Mouse (Mus musculus): Measurements from ENCODE around the gene Tbcel. TPM values are rescaled to one million over a fixed set of nuclear protein-coding genes. Genes with fewer than 3 reads are reported as not detected.

Gene Tbcel
- polyA plus RNA-seq, 1 experiment from 2014 or later: 4.5 TPM

DNA sequence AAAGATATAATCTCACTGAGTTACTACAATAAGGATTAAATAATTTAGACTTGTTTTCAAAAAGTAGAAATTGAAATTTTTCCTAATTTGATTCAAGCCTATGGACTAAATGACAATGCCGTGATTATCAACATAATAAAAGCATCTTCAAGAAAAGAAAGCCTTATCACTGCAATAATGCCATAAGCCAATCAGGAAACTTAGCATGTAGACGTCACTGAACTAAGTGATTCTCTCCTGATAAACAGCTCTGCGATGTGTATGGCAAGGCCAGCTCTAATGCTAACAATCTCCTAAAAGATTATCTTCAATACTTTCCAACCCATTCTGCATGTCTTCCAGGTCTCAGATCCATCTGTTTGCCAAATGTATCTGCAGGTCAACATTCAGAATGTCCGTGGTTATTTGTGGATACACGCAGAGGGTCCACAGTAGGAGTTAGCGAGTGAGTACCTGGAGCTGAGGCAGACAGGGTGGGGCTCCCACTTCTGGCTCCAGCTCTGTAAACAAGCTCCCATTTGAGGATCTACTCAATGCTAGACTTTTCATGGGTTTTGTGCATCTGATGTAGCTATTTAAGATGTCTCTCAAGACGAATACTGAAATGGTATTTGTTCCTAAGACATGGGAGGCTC, 44.9 kb downstream of the Tbcel start:
- H3K4me2 ChIP-seq: no peak overlapping the region
- no peaks in the 10 kb centered on the region for H3K27me3 ChIP-seq
- WGBS: 67% methylated on average over 7 of the region's 7 CpGs
- H3K9ac ChIP-seq: no peak overlapping the region
- H3K4me1 ChIP-seq: peaks cover 71% of the 10 kb centered on the region
- H3K9me3 ChIP-seq: no peaks in the 10 kb centered on the region
- H3K27ac ChIP-seq: peak overlapping the region; percentile 77
- H3K36me3 ChIP-seq: no peaks in the 10 kb centered on the region
- H3K4me3 ChIP-seq: no peak overlapping the region
- no peak for ATAC-seq (ENCODE audit: borderline replicate concordance, extremely low read depth, low FRiP score, low TSS enrichment)

- peaks cover 64% of the 10 kb centered on the region for H3K4me1 ChIP-seq
- H3K9ac ChIP-seq: no peak overlapping the region
- H3K4me3 ChIP-seq: no peak overlapping the region
- no peaks in the 10 kb centered on the region for H3K36me3 ChIP-seq
- 0 out of 2 replicates have a peak, but pooled peaks have one; percentile 20 for ATAC-seq (ENCODE audit: borderline replicate concordance, extremely low read depth, low FRiP score, low TSS enrichment)
- no peak overlapping the region for H3K27ac ChIP-seq
- H3K9me3 ChIP-seq: no peaks in the 10 kb centered on the region
- WGBS: 19% methylated on average over 11 of the region's 11 CpGs
- peak overlapping the region; percentile 14; the same call in 1 of the 2 replicates for H3K4me2 ChIP-seq
- no peaks in the 10 kb centered on the region for H3K27me3 ChIP-seq
Observed at GRCm38 (mm10) chr9:42461390-42462108, 46.1 kb downstream of the Tbcel start.

DNA sequence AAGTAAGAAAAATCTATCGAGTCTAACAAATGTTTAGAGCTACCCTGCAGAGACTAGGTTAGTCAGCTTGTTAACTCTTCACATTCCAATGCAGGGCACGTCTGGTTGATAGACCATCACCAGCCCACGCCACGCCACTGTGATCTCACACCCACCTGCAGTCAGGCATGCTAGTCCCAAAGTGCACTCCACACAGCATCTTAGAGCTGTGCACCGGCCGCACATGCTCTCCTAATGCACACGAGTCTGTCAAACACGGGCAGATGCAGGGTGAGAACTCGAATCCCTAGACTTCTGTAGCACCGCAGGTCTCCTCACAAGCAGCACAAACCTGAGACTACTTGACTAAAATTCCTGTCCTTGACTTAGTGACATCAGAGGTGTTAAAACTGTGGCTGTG, 47.3 kb downstream of the Tbcel start:
- 63% methylated on average over 10 of the region's 10 CpGs for WGBS
- Histone ChIP-seq H3K4me3 (no peak overlapping the region), H3K36me3 (no peaks in the 10 kb centered on the region), H3K9me3 (no peaks in the 10 kb centered on the region), H3K4me2 (no peak overlapping the region), H3K27ac (no peak overlapping the region), H3K27me3 (no peaks in the 10 kb centered on the region), H3K9ac (no peak overlapping the region), H3K4me1 (peaks cover 55% of the 10 kb centered on the region)
- no peak for ATAC-seq (ENCODE audit: borderline replicate concordance, extremely low read depth, low FRiP score, low TSS enrichment)

DNA sequence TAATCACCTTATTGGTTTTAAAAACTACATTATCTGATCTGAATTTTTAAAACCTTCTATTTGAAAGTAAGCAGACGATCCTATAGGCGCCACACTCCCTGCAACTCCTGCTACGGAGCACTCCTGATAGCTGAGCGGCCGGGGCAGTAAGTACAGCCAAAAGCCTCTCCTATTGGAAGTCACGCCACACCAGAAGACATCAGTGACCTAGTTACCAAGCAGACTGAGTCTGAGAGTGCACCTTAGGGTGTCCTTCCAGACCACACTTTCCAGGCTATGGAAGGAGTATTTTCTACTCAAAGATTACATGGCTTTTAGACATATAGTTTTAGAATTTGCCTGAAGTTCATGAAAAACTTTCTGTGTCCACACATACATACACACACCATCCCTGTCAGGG, 47.9 kb downstream of the Tbcel start:
- H3K9ac ChIP-seq: no peak overlapping the region
- no peak overlapping the region for H3K4me3 ChIP-seq
- no peak overlapping the region for H3K27ac ChIP-seq
- WGBS: 85% methylated on average over 6 of the region's 6 CpGs
- H3K4me2 ChIP-seq: no peak overlapping the region
- ATAC-seq (ENCODE audit: borderline replicate concordance, extremely low read depth, low FRiP score, low TSS enrichment): no peak
- H3K36me3 ChIP-seq: no peaks in the 10 kb centered on the region
- H3K27me3 ChIP-seq: no peaks in the 10 kb centered on the region
- H3K4me1 ChIP-seq: peaks cover 55% of the 10 kb centered on the region
- no peaks in the 10 kb centered on the region for H3K9me3 ChIP-seq

- 58% methylated on average over 9 of the region's 9 CpGs for WGBS
- Histone ChIP-seq H3K27ac (no peak overlapping the region), H3K4me3 (no peak overlapping the region), H3K4me1 (peaks cover 47% of the 10 kb centered on the region), H3K27me3 (no peaks in the 10 kb centered on the region), H3K4me2 (no peak overlapping the region), H3K9me3 (no peaks in the 10 kb centered on the region), H3K36me3 (no peaks in the 10 kb centered on the region), H3K9ac (no peak overlapping the region)
- ATAC-seq (ENCODE audit: borderline replicate concordance, extremely low read depth, low FRiP score, low TSS enrichment): no peak
Observed at GRCm38 (mm10) chr9:42458741-42459515, 48.7 kb downstream of the Tbcel start.

GRCm38 (mm10) chr9:42457501-42457900, 50.1 kb downstream of the Tbcel start:
- Histone ChIP-seq H3K36me3 (no peaks in the 10 kb centered on the region), H3K27me3 (no peaks in the 10 kb centered on the region), H3K9ac (no peak overlapping the region), H3K4me3 (no peak overlapping the region), H3K4me1 (peaks cover 34% of the 10 kb centered on the region), H3K9me3 (no peaks in the 10 kb centered on the region), H3K4me2 (no peak overlapping the region), H3K27ac (no peak overlapping the region)
- no peak for ATAC-seq (ENCODE audit: borderline replicate concordance, extremely low read depth, low FRiP score, low TSS enrichment)
- 82% methylated on average over 8 of the region's 8 CpGs for WGBS

- H3K27me3 ChIP-seq: no peaks in the 10 kb centered on the region
- 0 out of 2 replicates have a peak, but pooled peaks cover 8% of the 10 kb centered on the region for H3K36me3 ChIP-seq
- 93% methylated on average over 8 of the region's 8 CpGs for WGBS
Observed at GRCm38 (mm10) chr9:42454364-42454763, 53.2 kb downstream of the Tbcel start.

DNA sequence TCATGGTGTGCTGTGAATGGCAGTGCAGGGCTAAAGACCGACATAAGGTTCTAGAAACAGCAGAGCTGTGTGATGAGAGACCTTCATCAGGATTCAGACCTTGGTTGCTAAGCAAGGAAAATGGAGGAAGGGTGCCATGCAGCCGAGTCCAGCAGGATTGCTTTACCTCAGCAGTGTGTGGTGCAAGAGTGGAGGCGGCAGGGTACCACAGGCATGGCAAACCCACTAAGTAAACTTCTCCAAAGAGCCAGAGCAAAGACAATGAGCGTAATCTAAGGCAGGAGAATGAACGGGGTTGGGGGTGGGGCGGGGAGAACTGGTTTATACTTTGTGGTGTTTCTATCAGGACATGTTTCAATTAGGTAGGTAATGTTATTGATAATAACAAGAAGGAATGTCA, 58.6 kb downstream of the Tbcel start:
- Histone ChIP-seq H3K9me3 (no peaks in the 10 kb centered on the region), H3K9ac (no peak overlapping the region), H3K27me3 (no peaks in the 10 kb centered on the region), H3K4me3 (no peak overlapping the region), H3K4me1 (no peaks in the 10 kb centered on the region), H3K4me2 (no peak overlapping the region), H3K27ac (no peak overlapping the region), H3K36me3 (peaks cover 25% of the 10 kb centered on the region)
- no peak for ATAC-seq (ENCODE audit: borderline replicate concordance, extremely low read depth, low FRiP score, low TSS enrichment)
- WGBS: 65% methylated on average over 6 of the region's 6 CpGs

More at GRCm38 (mm10) chr9:42454364-42454763, 53.2 kb downstream of the Tbcel start:
- H3K27ac ChIP-seq: no peak overlapping the region
- H3K9ac ChIP-seq: no peak overlapping the region
- H3K4me3 ChIP-seq: no peak overlapping the region
- H3K9me3 ChIP-seq: no peaks in the 10 kb centered on the region
- H3K4me2 ChIP-seq: no peak overlapping the region
- H3K4me1 ChIP-seq: peaks cover 14% of the 10 kb centered on the region; the same call in 1 of the 2 replicates
- ATAC-seq (ENCODE audit: borderline replicate concordance, extremely low read depth, low FRiP score, low TSS enrichment): no peak

DNA sequence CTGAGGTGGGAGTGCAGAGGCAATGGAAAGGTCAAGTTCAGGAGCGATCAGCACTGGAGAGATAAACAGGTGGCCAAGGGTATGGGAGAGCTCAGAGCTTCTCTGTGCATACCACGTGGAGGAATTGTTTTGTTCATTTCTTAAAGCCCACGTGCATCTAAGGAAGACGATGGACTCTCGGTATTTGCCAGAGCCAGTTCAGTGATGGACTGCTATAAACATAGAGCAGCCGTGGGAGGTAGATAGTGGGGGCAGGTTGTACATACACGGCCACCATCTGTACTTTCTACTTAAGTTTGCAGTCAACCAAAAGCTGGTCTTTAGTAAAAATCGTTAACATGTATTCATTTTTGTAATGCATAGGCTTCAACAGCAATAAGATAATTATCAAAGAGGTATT, 65.5 kb downstream of the Tbcel start:
- no peaks in the 10 kb centered on the region for H3K27me3 ChIP-seq

DNA sequence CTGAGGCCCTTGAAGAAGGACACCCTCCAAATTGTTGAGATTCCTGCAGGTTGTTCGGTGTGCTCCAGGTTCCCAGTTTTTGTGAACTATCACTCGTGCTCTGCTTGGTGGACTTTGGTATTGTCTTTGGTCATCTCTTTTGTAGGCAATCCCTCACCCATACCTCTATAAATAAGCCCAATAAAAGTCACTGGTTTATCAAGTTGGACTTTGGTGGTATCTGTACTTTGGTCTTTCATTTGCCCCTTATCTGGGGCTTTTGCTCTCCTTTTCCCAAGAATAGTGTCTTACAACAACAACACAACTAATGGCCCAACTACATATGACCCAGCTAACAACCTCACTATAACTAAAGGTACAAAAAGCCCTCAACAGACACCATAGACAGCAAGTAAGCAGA, 66.4 kb downstream of the Tbcel start:
- H3K9ac ChIP-seq: no peak overlapping the region
- no peak for ATAC-seq (ENCODE audit: borderline replicate concordance, extremely low read depth, low FRiP score, low TSS enrichment)
- no peaks in the 10 kb centered on the region for H3K4me1 ChIP-seq
- no peak overlapping the region for H3K27ac ChIP-seq
- H3K36me3 ChIP-seq: peaks cover 55% of the 10 kb centered on the region
- H3K9me3 ChIP-seq: no peaks in the 10 kb centered on the region
- no peak overlapping the region for H3K4me2 ChIP-seq
- H3K27me3 ChIP-seq: no peaks in the 10 kb centered on the region
- no peak overlapping the region for H3K4me3 ChIP-seq
- WGBS: 89% methylated on average over 2 of the region's 2 CpGs

More for the DNA sequence above, 65.5 kb downstream of the Tbcel start:
- WGBS: 88% methylated on average over 8 of the region's 8 CpGs
- no peak for ATAC-seq (ENCODE audit: borderline replicate concordance, extremely low read depth, low FRiP score, low TSS enrichment)
- no peak overlapping the region for H3K9ac ChIP-seq
- peaks cover 50% of the 10 kb centered on the region for H3K36me3 ChIP-seq
- no peak overlapping the region for H3K4me3 ChIP-seq
- H3K9me3 ChIP-seq: no peaks in the 10 kb centered on the region
- H3K4me1 ChIP-seq: no peaks in the 10 kb centered on the region
- no peak overlapping the region for H3K4me2 ChIP-seq
- no peak overlapping the region for H3K27ac ChIP-seq

GRCm38 (mm10) chr9:42439446-42439845, 68.2 kb downstream of the Tbcel start:
- no peak for ATAC-seq (ENCODE audit: borderline replicate concordance, extremely low read depth, low FRiP score, low TSS enrichment)

DNA sequence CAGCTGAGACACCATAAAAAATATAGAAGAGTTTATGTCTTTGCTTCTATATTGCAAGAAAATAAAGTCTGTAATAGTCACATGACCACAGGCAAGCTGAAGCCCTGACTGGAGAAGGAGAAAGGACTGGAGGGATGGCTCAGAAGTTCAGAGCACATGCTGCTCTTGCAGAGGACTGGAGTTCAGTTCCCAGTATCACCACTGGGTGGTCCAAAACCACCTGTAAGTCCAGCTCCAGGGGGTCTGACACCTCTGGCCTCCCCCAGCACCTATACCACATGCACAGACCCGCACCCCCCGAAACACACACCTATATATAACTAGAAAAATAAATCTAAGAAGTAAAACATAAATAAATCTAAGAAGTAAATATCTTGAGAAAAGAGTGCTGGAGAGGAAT, 75.5 kb downstream of the Tbcel start:
- no peak overlapping the region for H3K4me2 ChIP-seq
- peaks cover 17% of the 10 kb centered on the region; the same call in 1 of the 2 replicates for H3K36me3 ChIP-seq
- H3K4me3 ChIP-seq: no peak overlapping the region
- H3K9ac ChIP-seq: no peak overlapping the region
- H3K4me1 ChIP-seq: peaks cover 8% of the 10 kb centered on the region
- WGBS: 92% methylated on average over 2 of the region's 2 CpGs
- no peak for ATAC-seq (ENCODE audit: borderline replicate concordance, extremely low read depth, low FRiP score, low TSS enrichment)
- no peaks in the 10 kb centered on the region for H3K27me3 ChIP-seq
- H3K9me3 ChIP-seq: no peaks in the 10 kb centered on the region
- H3K27ac ChIP-seq: no peak overlapping the region

More at GRCm38 (mm10) chr9:42439446-42439845, 68.2 kb downstream of the Tbcel start:
- no peaks in the 10 kb centered on the region for H3K9me3 ChIP-seq
- peaks cover 45% of the 10 kb centered on the region for H3K36me3 ChIP-seq
- H3K4me2 ChIP-seq: no peak overlapping the region
- H3K4me1 ChIP-seq: no peaks in the 10 kb centered on the region
- no peaks in the 10 kb centered on the region for H3K27me3 ChIP-seq
- no peak overlapping the region for H3K4me3 ChIP-seq
- H3K9ac ChIP-seq: no peak overlapping the region
- WGBS: 58% methylated on average over 4 of the region's 4 CpGs
- H3K27ac ChIP-seq: no peak overlapping the region
